20 mouse cellular contexts compared by ENCODE assay signal in the genomic region with DNA sequence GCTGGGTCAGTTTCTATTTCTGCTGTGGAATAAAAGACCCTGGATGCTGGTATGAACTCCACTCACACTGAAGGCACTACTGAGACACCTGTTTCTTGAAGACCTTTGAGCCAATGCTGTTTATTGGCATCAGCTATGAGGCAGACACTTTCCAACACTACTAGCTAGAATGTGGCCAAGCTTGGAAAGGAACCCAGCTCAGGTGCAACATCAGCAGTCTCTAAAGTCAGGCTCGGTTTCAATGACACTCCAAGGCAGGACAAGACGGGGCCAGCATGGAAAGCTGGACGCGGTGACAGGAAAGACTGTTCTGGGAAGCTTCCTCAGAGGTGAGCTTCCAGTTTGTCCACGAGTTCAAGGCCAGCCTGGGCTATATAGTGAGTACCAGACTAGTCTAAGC.
DNase-seq lines count a peak whose midpoint lies in the region; ATAC-seq and TF ChIP-seq lines count a peak whose summit lies in the region.
"Had no signal": no experiment of that assay in that cellular context is flagged by ENCODE, and none has a peak within 500 bp of the region (broad histone marks: within the 10 kb centered on the region; RNA-seq: fewer than 3 reads in every experiment).

No protein-coding gene starts in this region.

- H3K27ac ChIP-seq in liver, adult 2 months (replicated peaks; ENCODE audit: insufficient read depth, low read depth, low read length): no peak overlapping the region
- no peak overlapping the region for H3K27ac ChIP-seq in liver, embryonic 12.5 days
- H3K27ac ChIP-seq: embryonic facial prominence, embryonic 15.5 days; forebrain, embryonic 10.5 days; heart, embryonic 10.5 days; hindbrain, embryonic 13.5 days had no signal

- DNase-seq in gastrocnemius, adult 18-20 months (ENCODE audit: low spot score): peak; percentile 68
- no peak for DNase-seq in gastrocnemius, postnatal 4 days (ENCODE audit: low spot score in 2 of 2)
- DNase-seq in liver, adult 2 months (ENCODE audit: extremely low read depth, low read depth, low spot score): peak; percentile 63
- peak; percentile 28 for DNase-seq in gastrocnemius, postnatal 10 days
- peak; percentile 84 for DNase-seq in skeletal muscle tissue, adult 2 months (ENCODE audit: low read depth, low spot score)
- DNase-seq in layer of hippocampus, adult 9-11 months: no peak
- DNase-seq: adrenal gland, postnatal 10 days; cerebellum, adult 11 months; cerebellum, adult 8-10 months; cerebellum, postnatal 14 days; embryo, embryonic 11 days; heart, adult 18-20 months; heart, postnatal 10 days had no signal

- no peak for ATAC-seq in liver, embryonic 12.5 days
- ATAC-seq: forebrain, embryonic 14.5 days had no signal

- no peaks in the 10 kb centered on the region for H3K79me2 ChIP-seq in liver, adult 2 months (ENCODE audit: control insufficient read depth, insufficient read depth, low read length)

- TF ChIP-seq POLR2A in liver, adult 2 months (IDR thresholded peaks at IDR 0.05; ENCODE audit: extremely low read depth, insufficient read depth, low read length): no peak

- TF ChIP-seq CTCF in liver, adult 2 months (IDR thresholded peaks at IDR 0.05; ENCODE audit: low read depth, low read length): no peak

- H3K36me3 ChIP-seq in liver, adult 2 months (ENCODE audit: control insufficient read depth, insufficient read depth, low read length): no peaks in the 10 kb centered on the region
- H3K36me3 ChIP-seq in liver, embryonic 12.5 days: no peaks in the 10 kb centered on the region
- H3K36me3 ChIP-seq: embryonic facial prominence, embryonic 15.5 days; forebrain, embryonic 10.5 days; heart, embryonic 10.5 days; hindbrain, embryonic 13.5 days had no signal

- H3K4me3 ChIP-seq in liver, adult 2 months (ENCODE audit: insufficient read depth, low read depth, low read length): no peak overlapping the region
- H3K4me3 ChIP-seq in liver, embryonic 12.5 days: no peak overlapping the region
- H3K4me3 ChIP-seq: embryonic facial prominence, embryonic 15.5 days; erythroblast, embryonic 14.5 days; forebrain, embryonic 10.5 days; heart, embryonic 10.5 days; hindbrain, embryonic 13.5 days had no signal

- no peaks in the 10 kb centered on the region for H3K9me3 ChIP-seq in liver, embryonic 12.5 days (replicated peaks)
- H3K9me3 ChIP-seq: embryonic facial prominence, embryonic 15.5 days; forebrain, embryonic 10.5 days; heart, embryonic 10.5 days; hindbrain, embryonic 13.5 days had no signal

- 43% methylated on average over 5 of the region's 5 CpGs for WGBS in liver, adult 2 months
- WGBS in liver, embryonic 12.5 days (ENCODE audit: insufficient replicate concordance): 73% methylated on average over 5 of the region's 5 CpGs

- no peak overlapping the region for H3K4me2 ChIP-seq in liver, embryonic 12.5 days
- H3K4me2 ChIP-seq: embryonic facial prominence, embryonic 15.5 days; hindbrain, embryonic 13.5 days had no signal

- peaks cover 8% of the 10 kb centered on the region for H3K4me1 ChIP-seq in liver, adult 2 months (ENCODE audit: control insufficient read depth, insufficient read depth, low read length)
- H3K4me1 ChIP-seq in liver, embryonic 12.5 days: no peaks in the 10 kb centered on the region
- H3K4me1 ChIP-seq: embryonic facial prominence, embryonic 15.5 days; hindbrain, embryonic 13.5 days had no signal

- H3K9ac ChIP-seq in liver, adult 2 months (ENCODE audit: low read depth, low read length): no peak overlapping the region
- H3K9ac ChIP-seq in liver, embryonic 12.5 days: no peak overlapping the region
- H3K9ac ChIP-seq: embryonic facial prominence, embryonic 15.5 days; hindbrain, embryonic 13.5 days had no signal

- H3K27me3 ChIP-seq in liver, adult 2 months (ENCODE audit: control insufficient read depth, insufficient read depth, low read length): no peaks in the 10 kb centered on the region
- H3K27me3 ChIP-seq in liver, embryonic 12.5 days (replicated peaks): no peaks in the 10 kb centered on the region
- H3K27me3 ChIP-seq: embryonic facial prominence, embryonic 15.5 days; hindbrain, embryonic 13.5 days had no signal

Comparison
In these comparisons a context has a peak if more than half of its experiments do, and no peak if none do; other contexts are left out.
1. DNase-seq: peak in gastrocnemius, adult 18-20 months (single experiment), liver, adult 2 months (single experiment), gastrocnemius, postnatal 10 days (single experiment) and skeletal muscle tissue, adult 2 months (single experiment); none in gastrocnemius, postnatal 4 days (0 of 2) and layer of hippocampus, adult 9-11 months (single experiment).